Mouse (Mus musculus): ENCODE results near the gene Srr. TPM values are rescaled to one million over a fixed set of nuclear protein-coding genes. Genes with fewer than 3 reads are reported as not detected.

Srr gene
- total and polyA plus RNA-seq, 3 experiments, result 5.2 to 6.8 TPM; not detected in 1

- no peak overlapping the region for H3K27ac ChIP-seq (ENCODE audit: control insufficient read depth, low read depth, low read length)
- no peak overlapping the region for H3K9ac ChIP-seq (ENCODE audit: control insufficient read depth, low read depth, low read length, poor library complexity, severe bottlenecking)
- H3K4me1 ChIP-seq (ENCODE audit: control insufficient read depth in 1 of 2, insufficient read depth in 2 of 2, low read length in 2 of 2), result no peaks in the 10 kb centered on the region
- H3K27me3 ChIP-seq (ENCODE audit: control insufficient read depth in 1 of 2, insufficient read depth in 2 of 2, low read length in 2 of 2), result no peaks in the 10 kb centered on the region
- no peak for TF ChIP-seq MYB (IDR thresholded peaks at IDR 0.05; ENCODE audit: low read depth, low read length)
- TF ChIP-seq USF2 (IDR thresholded peaks at IDR 0.05; ENCODE audit: borderline replicate concordance in 1 of 2, insufficient read depth in 1 of 2, low read depth in 1 of 2, low read length in 2 of 2), result no peak
- TF ChIP-seq ZMIZ1 (IDR thresholded peaks at IDR 0.05; ENCODE audit: low read depth, low read length), result no peak
- no peak for TF ChIP-seq NELFE (IDR thresholded peaks at IDR 0.05; ENCODE audit: low read depth, low read length)
- TF ChIP-seq UBTF (IDR thresholded peaks at IDR 0.05; ENCODE audit: borderline replicate concordance, insufficient read depth, low read depth, low read length), result no peak
- no peak for TF ChIP-seq KAT2A (conservative IDR thresholded peaks at IDR 0.05; ENCODE audit: low read depth, low read length)
- TF ChIP-seq POLR2AphosphoS5 (IDR thresholded peaks at IDR 0.05; ENCODE audit: borderline replicate concordance, low read depth, low read length), result no peak
- no peak for TF ChIP-seq CHD1 (IDR thresholded peaks at IDR 0.05; ENCODE audit: low read depth, low read length)
- TF ChIP-seq RAD21 (IDR thresholded peaks at IDR 0.05; ENCODE audit: low read depth, low read length), result no peak
- H3K4me3 ChIP-seq (ENCODE audit: control insufficient read depth in 1 of 2, insufficient read depth in 1 of 2, low read depth in 2 of 2, low read length in 2 of 2), result no peak overlapping the region
- H3K79me2 ChIP-seq (ENCODE audit: control insufficient read depth, insufficient read depth, low read length, poor library complexity), result no peaks in the 10 kb centered on the region
- H3K36me3 ChIP-seq (ENCODE audit: control insufficient read depth in 1 of 2, insufficient read depth in 2 of 2, low read length in 2 of 2), result no peaks in the 10 kb centered on the region; a peak in 1 of 4 replicates
- H3K9me3 ChIP-seq (replicated peaks; ENCODE audit: insufficient read depth, low read length), result no peaks in the 10 kb centered on the region
- DNase-seq (ENCODE audit: low read depth, low spot score), result no peak
These were observed 57.5 kb downstream of the Srr start for GRCm38 (mm10) chr11:74868046-74868760.

GRCm38 (mm10) chr11:74867181-74867580 is 58.6 kb downstream of the Srr start:
- no peak for DNase-seq (ENCODE audit: low read depth, low spot score)
- TF ChIP-seq MAZ (IDR thresholded peaks at IDR 0.05; ENCODE audit: low read depth, low read length) (no peak), CHD1 (IDR thresholded peaks at IDR 0.05; ENCODE audit: low read depth, low read length) (no peak), MEF2A (IDR thresholded peaks at IDR 0.05; ENCODE audit: extremely low read depth, insufficient replicate concordance, low read depth, low read length, poor library complexity, severe bottlenecking) (no peak), TBP (IDR thresholded peaks at IDR 0.05; ENCODE audit: low read depth, low read length) (no peak), MXI1 (IDR thresholded peaks at IDR 0.05; ENCODE audit: low read depth, low read length) (no peak), MYB (IDR thresholded peaks at IDR 0.05; ENCODE audit: low read depth, low read length) (no peak), NRF1 (IDR thresholded peaks at IDR 0.05; ENCODE audit: insufficient read depth, low read depth, low read length, poor library complexity, severe bottlenecking) (no peak), NELFE (IDR thresholded peaks at IDR 0.05; ENCODE audit: low read depth, low read length) (no peak), USF1 (IDR thresholded peaks at IDR 0.05; ENCODE audit: low read depth, low read length) (no peak), GABPA (IDR thresholded peaks at IDR 0.05; ENCODE audit: low read depth, low read length) (no peak), POLR2A (IDR thresholded peaks at IDR 0.05; ENCODE audit: control insufficient read depth in 1 of 2, insufficient read depth in 1 of 2, low read depth in 1 of 2, low read length in 2 of 2, poor library complexity in 1 of 2) (no peak), MYC (IDR thresholded peaks at IDR 0.05; ENCODE audit: low read depth, low read length) (no peak)
- no peaks in the 10 kb centered on the region for H3K27me3 ChIP-seq (ENCODE audit: control insufficient read depth in 1 of 2, insufficient read depth in 2 of 2, low read length in 2 of 2)
- no peak overlapping the region for H3K4me3 ChIP-seq (ENCODE audit: control insufficient read depth in 1 of 2, insufficient read depth in 1 of 2, low read depth in 2 of 2, low read length in 2 of 2)
- H3K79me2 ChIP-seq (ENCODE audit: control insufficient read depth, insufficient read depth, low read length, poor library complexity), result no peaks in the 10 kb centered on the region
- H3K4me1 ChIP-seq (ENCODE audit: control insufficient read depth in 1 of 2, insufficient read depth in 2 of 2, low read length in 2 of 2), result no peaks in the 10 kb centered on the region
- no peak overlapping the region for H3K9ac ChIP-seq (ENCODE audit: control insufficient read depth, low read depth, low read length, poor library complexity, severe bottlenecking)
- no peaks in the 10 kb centered on the region; a peak in 1 of 4 replicates for H3K36me3 ChIP-seq (ENCODE audit: control insufficient read depth in 1 of 2, insufficient read depth in 2 of 2, low read length in 2 of 2)
- H3K9me3 ChIP-seq (replicated peaks; ENCODE audit: insufficient read depth, low read length), result no peaks in the 10 kb centered on the region
- H3K27ac ChIP-seq (ENCODE audit: control insufficient read depth, low read depth, low read length), result no peak overlapping the region
